Mouse (Mus musculus) heart, postnatal 10 days (tissue): Measurements from ENCODE around the gene Ubald1. TPM values are rescaled to one million over a fixed set of nuclear protein-coding genes. Genes with fewer than 3 reads are reported as not detected.

Experiments
- DNase-seq, 2 experiments: peaks; one replicate each; pipeline ENCODE4 v3.0.0; 2021
- intact Hi-C: fragments of 180-260 bp; cut with DNase I; formaldehyde crosslinking; loops from one replicate; pipeline ENCODE4 v1.15.1; 2025
- total RNA-seq, 2 experiments: library from RNA; stranded (reverse); gene quantifications; 2 replicates each; pipeline ENCODE4 v1.2.3; 2021

Ubald1 gene
- total RNA-seq, result 10 to 100 TPM; 19.7 to 23.1 TPM

- DNase-seq, result peak; percentile 98
- intact Hi-C loops, result loop anchor here (2.0 kb wide), 1 partner anchor 33 kb away; no protein-coding TSS in a partner anchor
Observed at GRCm38 (mm10) chr16:4880136-4880825, at the start of gene Ubald1. Gene Ubald1 (minus strand): TSS chr16:4880315.

GRCm38 (mm10) chr16:4928474-4928873 is 48.4 kb upstream of the Ubald1 start:
- intact Hi-C loops, result no loop called here
- no peak for DNase-seq

GRCm38 (mm10) chr16:4927967-4928366 is 47.9 kb upstream of the Ubald1 start:
- intact Hi-C loops, result no loop called here
- no peak for DNase-seq

- no peak for DNase-seq
- intact Hi-C loops, result no loop called here
Observed at GRCm38 (mm10) chr16:4923996-4924395, 43.9 kb upstream of the Ubald1 start.

GRCm38 (mm10) chr16:4922481-4922880 is 42.4 kb upstream of the Ubald1 start:
- DNase-seq, result no peak
- intact Hi-C loops, result no loop called here

GRCm38 (mm10) chr16:4920556-4920955 is 40.4 kb upstream of the Ubald1 start:
- intact Hi-C loops, result no loop called here
- DNase-seq, result no peak

GRCm38 (mm10) chr16:4916608-4917007 is 36.5 kb upstream of the Ubald1 start:
- intact Hi-C loops, result no loop called here
- no peak for DNase-seq

- no peak for DNase-seq
- intact Hi-C loops, result no loop called here
Observed at GRCm38 (mm10) chr16:4915931-4916330, 35.8 kb upstream of the Ubald1 start.

- intact Hi-C loops, result loop anchor here (1.0 to 5.0 kb wide), 3 partner anchors 33 to 122 kb away; partner anchors contain the start of genes Cdip1 and Ubald1
- DNase-seq, result peak; percentile 90 to 95
Observed at GRCm38 (mm10) chr16:4913783-4914735, 33.9 kb upstream of the Ubald1 start.

GRCm38 (mm10) chr16:4912907-4913782 is 33.0 kb upstream of the Ubald1 start:
- intact Hi-C loops, result loop anchor here (1.0 to 5.0 kb wide), 3 partner anchors 32 to 121 kb away; partner anchors contain the start of genes Cdip1 and Ubald1
- DNase-seq, result peak in 1 of 2 experiments; percentile 44

GRCm38 (mm10) chr16:4912074-4912648 is 32.0 kb upstream of the Ubald1 start:
- intact Hi-C loops, result loop anchor here (2.0 to 5.0 kb wide), 2 partner anchors 31 to 120 kb away; partner anchors contain the start of genes Cdip1 and Ubald1
- no peak for DNase-seq

- intact Hi-C loops, result loop anchor here (5.0 kb wide), 1 partner anchor 118 kb away; the partner anchor contains the start of gene Cdip1
- DNase-seq, result no peak
Observed at GRCm38 (mm10) chr16:4910758-4911157, 30.6 kb upstream of the Ubald1 start.

- intact Hi-C loops, result loop anchor here (5.0 kb wide), 1 partner anchor 117 kb away; the partner anchor contains the start of gene Cdip1
- DNase-seq, result no peak
Observed at GRCm38 (mm10) chr16:4909745-4910144, 29.6 kb upstream of the Ubald1 start.

- no peak for DNase-seq
- intact Hi-C loops, result no loop called here
Observed at GRCm38 (mm10) chr16:4907972-4908371, 27.9 kb upstream of the Ubald1 start.

- DNase-seq, result no peak
- intact Hi-C loops, result no loop called here
Observed at GRCm38 (mm10) chr16:4907386-4907785, 27.3 kb upstream of the Ubald1 start.

- intact Hi-C loops, result no loop called here
- DNase-seq, result no peak
Observed at GRCm38 (mm10) chr16:4906559-4906958, 26.4 kb upstream of the Ubald1 start.

- no peak for DNase-seq
- intact Hi-C loops, result no loop called here
Observed at GRCm38 (mm10) chr16:4905591-4905990, 25.5 kb upstream of the Ubald1 start.

GRCm38 (mm10) chr16:4904878-4905277 is 24.8 kb upstream of the Ubald1 start:
- intact Hi-C loops, result no loop called here
- no peak for DNase-seq

GRCm38 (mm10) chr16:4903491-4904102 is 23.5 kb upstream of the Ubald1 start:
- no peak for DNase-seq
- intact Hi-C loops, result no loop called here
